Mouse (Mus musculus) lung, postnatal 0 days (tissue): Measurements from ENCODE around the gene Fto. TPM values are rescaled to one million over a fixed set of nuclear protein-coding genes. Genes with fewer than 3 reads are reported as not detected.
A peak's percentile ranks its signal among the peaks of the same experiment; 100 is the strongest.

ENCODE experiments used
- ATAC-seq: fragments of 200-750 bp; cut with Nextera tagmentation; 2 replicates; pipeline ENCODE4 v1.8.0; 2017; ENCODE audit warnings: moderate library complexity
- DNase-seq: peaks from one replicate; pipeline ENCODE4 v3.0.0-alpha.2; 2016; ENCODE audit warnings: low spot score
- H3K27ac ChIP-seq: fragments of 300-500 bp; sonication (generic); 2 replicates; pipeline ENCODE4 v1.5.1; 2014; ENCODE audit warnings: antibody characterized with exemption, mild to moderate bottlenecking, low read length, mixed read lengths
- H3K27me3 ChIP-seq: fragments of 300-500 bp; sonication (generic); replicated peaks from 2 replicates; pipeline ENCODE4 v1.6.1; 2014; ENCODE audit warnings: low read length, mixed read lengths; ENCODE audit not compliant: insufficient read depth
- H3K36me3 ChIP-seq: fragments of 300-500 bp; sonication (generic); 2 replicates; pipeline ENCODE4 v1.6.1; 2014; ENCODE audit warnings: low read length, mixed read lengths; ENCODE audit not compliant: insufficient read depth
- H3K4me1 ChIP-seq: fragments of 300-500 bp; sonication (generic); 2 replicates; pipeline ENCODE4 v1.6.1; 2014; ENCODE audit warnings: antibody characterized with exemption, low read depth, low read length, mixed read lengths; ENCODE audit not compliant: insufficient read depth
- H3K4me2 ChIP-seq: fragments of 300-500 bp; sonication (generic); replicated peaks from 2 replicates; pipeline ENCODE4 v1.6.1; 2014; ENCODE audit warnings: low read depth, mild to moderate bottlenecking, low read length, moderate library complexity, mixed read lengths
- H3K4me3 ChIP-seq: fragments of 300-500 bp; sonication (generic); 2 replicates; pipeline ENCODE4 v1.5.1; 2014; ENCODE audit warnings: low read depth, low read length
- H3K9ac ChIP-seq: fragments of 300-500 bp; sonication (generic); replicated peaks from 2 replicates; pipeline ENCODE4 v1.6.1; 2014; ENCODE audit warnings: low read depth, mild to moderate bottlenecking
- H3K9me3 ChIP-seq: fragments of 300-500 bp; sonication (generic); 2 replicates; pipeline ENCODE4 v1.6.1; 2016; ENCODE audit warnings: low read length, mixed read lengths
- CTCF ChIP-seq: IDR thresholded peaks from 2 replicates; pipeline ENCODE4 v1.5.1; 2016; ENCODE audit warnings: antibody characterized with exemption, mild to moderate bottlenecking
- EP300 ChIP-seq: IDR thresholded peaks from 2 replicates; pipeline ENCODE4 v1.6.1; 2016; ENCODE audit warnings: antibody characterized with exemption, mild to moderate bottlenecking, control low read depth
- WGBS: fragments of 180-500 bp; shearing (Covaris S2); extraction: QIAGEN DNeasy Blood & Tissue Kit; methylation state at CpG from one replicate; pipeline ENCODE4 v1.1.7; 2014; 5-methylcytosine and 5-hydroxymethylcytosine counted together
- polyA plus RNA-seq: library from polyadenylated mRNA; unstranded; fragments of >200 nt; fragmentation: Nextera tagmentation; extraction: Ambion mirVana; gene quantifications from 2 replicates; pipeline ENCODE4 v1.2.1, GENCODE M21; 2015

The Fto gene
- polyA plus RNA-seq, 1 experiment from 2014 or later, result 29.8 TPM

DNA sequence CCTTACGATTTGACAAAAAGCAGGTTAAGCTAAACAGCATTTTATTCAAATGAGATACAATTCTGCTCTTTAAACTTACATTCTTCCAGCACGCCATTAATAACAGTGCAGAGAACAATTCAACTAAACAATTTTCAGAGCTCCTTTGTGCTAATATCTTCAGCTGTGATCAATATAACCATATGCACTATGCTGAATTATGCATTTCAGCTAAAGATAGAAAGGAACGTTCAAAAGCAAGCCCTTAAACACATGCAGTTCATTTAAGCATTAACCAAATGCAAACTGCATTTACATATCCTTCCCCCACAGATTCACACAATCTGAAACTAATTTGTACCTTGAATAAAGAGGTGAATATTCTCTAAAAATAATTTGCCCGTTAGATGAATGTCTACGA lies 35.3 kb upstream of the Fto start:
- Histone ChIP-seq H3K9ac (no peak overlapping the region), H3K36me3 (no peaks in the 10 kb centered on the region), H3K9me3 (no peaks in the 10 kb centered on the region), H3K27ac (no peak overlapping the region), H3K27me3 (no peaks in the 10 kb centered on the region), H3K4me3 (no peak overlapping the region), H3K4me1 (peaks cover 4% of the 10 kb centered on the region; the same call in 1 of the 2 replicates), H3K4me2 (no peak overlapping the region)
- WGBS, result 89% methylated on average over 5 of the region's 5 CpGs
- ATAC-seq (no peak), DNase-seq (no peak)
- TF ChIP-seq CTCF (no peak), EP300 (no peak)

DNA sequence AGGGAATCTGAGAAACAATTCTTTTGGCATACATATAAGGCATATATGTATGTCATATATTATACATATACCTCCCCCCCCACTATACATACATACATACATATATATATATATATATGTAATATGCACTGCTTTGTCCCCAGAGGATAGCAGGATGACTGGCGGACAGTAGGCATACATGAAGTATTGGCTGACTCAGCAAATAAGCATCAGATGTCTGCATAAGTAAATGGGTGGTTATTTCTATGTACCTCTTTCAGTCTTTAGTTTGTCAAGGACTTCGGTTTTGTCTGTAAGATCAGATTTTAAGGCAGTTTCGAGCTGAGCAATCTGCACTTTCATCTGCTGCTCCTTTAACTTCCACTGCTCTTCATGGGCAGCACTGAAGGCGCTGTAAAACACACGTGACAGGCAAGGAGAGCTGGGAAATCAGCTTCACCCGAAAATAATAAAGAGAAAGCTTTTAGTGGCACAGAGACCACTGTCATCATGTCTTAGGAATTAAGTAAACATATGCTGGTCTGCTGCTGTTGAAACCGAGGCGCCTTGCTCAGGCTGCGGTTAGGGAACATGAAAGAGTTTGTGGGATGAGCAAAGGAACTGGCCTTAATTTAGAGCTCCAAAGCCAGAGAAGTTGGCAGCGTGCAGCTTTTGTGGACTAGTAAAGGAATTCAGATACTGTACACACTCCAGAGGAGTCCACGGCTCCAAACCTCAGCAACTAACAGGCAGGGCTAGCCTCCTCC lies 32.7 kb upstream of the Fto start:
- no peak for TF ChIP-seq CTCF
- TF ChIP-seq EP300, result no peak
- DNase-seq, result peak; percentile 24
- Histone ChIP-seq H3K27me3 (no peaks in the 10 kb centered on the region), H3K36me3 (no peaks in the 10 kb centered on the region), H3K27ac (no peak overlapping the region), H3K9me3 (no peaks in the 10 kb centered on the region), H3K4me2 (peak overlapping the region; percentile 22; the same call in 1 of the 2 replicates), H3K9ac (no peak overlapping the region), H3K4me1 (peaks cover 4% of the 10 kb centered on the region; the same call in 1 of the 2 replicates), H3K4me3 (no peak overlapping the region)
- ATAC-seq, result peak; percentile 46
- WGBS, result 34% methylated on average over 11 of the region's 11 CpGs

DNA sequence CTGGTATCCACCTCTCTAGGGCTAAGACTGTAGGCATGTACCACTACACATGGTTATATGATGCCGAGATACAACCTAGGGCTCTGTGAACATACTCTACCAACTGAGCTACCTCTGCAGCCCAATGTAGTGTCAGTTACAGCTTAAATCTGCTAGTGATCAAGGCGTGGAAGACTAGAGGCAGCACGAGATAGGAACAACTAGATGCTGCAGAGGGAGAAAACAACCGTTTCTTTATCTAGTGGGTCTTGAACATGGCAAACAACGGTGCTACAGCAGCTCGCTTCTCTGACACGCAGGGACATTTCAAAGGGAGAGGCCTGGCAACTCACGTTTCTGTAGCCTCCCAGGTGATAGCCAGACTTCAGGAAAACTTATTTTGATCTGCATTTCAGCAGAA lies 31.8 kb upstream of the Fto start:
- ATAC-seq (no peak), DNase-seq (no peak)
- Histone ChIP-seq H3K36me3 (no peaks in the 10 kb centered on the region), H3K9me3 (no peaks in the 10 kb centered on the region), H3K27ac (no peak overlapping the region), H3K4me3 (no peak overlapping the region), H3K27me3 (no peaks in the 10 kb centered on the region), H3K9ac (no peak overlapping the region), H3K4me2 (no peak overlapping the region), H3K4me1 (peaks cover 4% of the 10 kb centered on the region; the same call in 1 of the 2 replicates)
- 79% methylated on average over 8 of the region's 8 CpGs for WGBS
- no peak for TF ChIP-seq CTCF
- no peak for TF ChIP-seq EP300

DNA sequence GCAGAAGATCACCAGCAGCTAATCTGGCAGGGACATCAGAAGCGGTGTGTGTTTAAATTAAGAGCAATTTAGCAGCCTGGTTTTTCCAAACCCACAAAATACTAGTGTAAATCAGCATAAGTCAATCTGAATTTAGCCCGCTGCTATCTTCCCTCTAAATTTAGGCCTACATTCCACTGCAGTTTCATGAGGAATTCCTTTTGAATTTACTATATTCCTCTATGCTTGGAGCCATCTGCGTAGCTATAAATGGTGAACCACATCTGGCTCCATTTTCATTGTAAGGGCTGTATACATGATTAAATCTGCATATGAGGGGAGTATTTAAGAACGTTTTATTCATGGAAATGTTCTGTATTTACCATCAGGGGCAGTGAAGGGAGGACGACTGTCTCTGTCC lies 30.7 kb upstream of the Fto start:
- Histone ChIP-seq H3K9me3 (no peaks in the 10 kb centered on the region), H3K4me1 (peaks cover 4% of the 10 kb centered on the region; the same call in 1 of the 2 replicates), H3K27ac (no peak overlapping the region), H3K4me2 (no peak overlapping the region), H3K36me3 (no peaks in the 10 kb centered on the region), H3K9ac (no peak overlapping the region), H3K4me3 (no peak overlapping the region), H3K27me3 (no peaks in the 10 kb centered on the region)
- no peak for DNase-seq
- no peak for ATAC-seq
- TF ChIP-seq EP300 (no peak), CTCF (no peak)
- WGBS, result 67% methylated on average over 5 of the region's 5 CpGs

DNA sequence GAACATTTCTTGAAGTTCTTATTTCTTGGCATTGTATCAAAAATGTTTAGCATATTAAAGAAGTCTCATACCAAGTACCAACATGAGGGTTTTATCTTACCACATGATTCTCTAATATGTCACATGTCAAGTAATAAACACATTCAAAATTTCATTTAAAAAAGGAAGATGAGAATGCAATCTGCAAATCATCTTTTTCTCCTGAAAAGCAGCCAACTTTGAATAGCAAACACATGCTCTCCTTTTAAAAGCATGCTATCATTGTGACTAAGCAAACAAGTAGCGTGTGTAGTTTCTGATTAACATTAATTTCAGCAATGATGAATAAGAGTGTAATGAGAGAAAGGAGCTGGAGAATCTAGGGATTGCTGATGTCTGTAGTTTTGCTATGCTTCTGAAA lies 29.5 kb upstream of the Fto start:
- no peak overlapping the region for H3K4me2 ChIP-seq
- no peaks in the 10 kb centered on the region for H3K36me3 ChIP-seq
- H3K4me3 ChIP-seq, result no peak overlapping the region
- WGBS, result 53% methylated on average over 1 of the region's 1 CpGs
- H3K27me3 ChIP-seq, result no peaks in the 10 kb centered on the region
- H3K9ac ChIP-seq, result no peak overlapping the region
- H3K9me3 ChIP-seq, result no peaks in the 10 kb centered on the region
- no peak for ATAC-seq
- no peak for DNase-seq
- H3K27ac ChIP-seq, result no peak overlapping the region
- TF ChIP-seq EP300 (no peak), CTCF (no peak)
- peaks cover 4% of the 10 kb centered on the region; the same call in 1 of the 2 replicates for H3K4me1 ChIP-seq

DNA sequence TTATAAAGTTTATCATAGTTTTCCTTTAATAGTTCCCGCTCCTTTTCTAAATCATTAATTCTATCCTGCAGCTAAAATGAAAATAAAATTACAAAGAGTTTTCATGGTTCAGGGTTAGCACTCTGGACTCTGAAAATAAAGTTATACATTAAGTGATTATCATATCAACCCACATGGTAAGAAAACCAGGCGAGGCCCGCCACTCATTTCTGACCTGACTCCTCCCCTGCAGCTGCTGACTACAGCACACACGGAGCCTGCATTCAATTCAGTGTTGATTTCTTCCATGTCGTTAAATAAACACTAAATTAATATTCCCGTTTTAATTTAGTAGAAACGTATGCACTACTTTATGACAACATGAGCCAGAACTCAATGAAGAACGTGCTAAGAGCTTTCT lies 27.1 kb upstream of the Fto start:
- DNase-seq (no peak), ATAC-seq (no peak)
- Histone ChIP-seq H3K4me1 (peaks cover under 1% of the 10 kb centered on the region; the same call in 1 of the 2 replicates), H3K4me3 (no peak overlapping the region), H3K27ac (no peak overlapping the region), H3K36me3 (no peaks in the 10 kb centered on the region), H3K4me2 (no peak overlapping the region), H3K9me3 (no peaks in the 10 kb centered on the region), H3K27me3 (no peaks in the 10 kb centered on the region), H3K9ac (no peak overlapping the region)
- TF ChIP-seq EP300, result no peak
- no peak for TF ChIP-seq CTCF
- 85% methylated on average over 8 of the region's 8 CpGs for WGBS
